Mouse (Mus musculus): ENCODE data around the gene Sap30l.

Sap30l gene

DNA sequence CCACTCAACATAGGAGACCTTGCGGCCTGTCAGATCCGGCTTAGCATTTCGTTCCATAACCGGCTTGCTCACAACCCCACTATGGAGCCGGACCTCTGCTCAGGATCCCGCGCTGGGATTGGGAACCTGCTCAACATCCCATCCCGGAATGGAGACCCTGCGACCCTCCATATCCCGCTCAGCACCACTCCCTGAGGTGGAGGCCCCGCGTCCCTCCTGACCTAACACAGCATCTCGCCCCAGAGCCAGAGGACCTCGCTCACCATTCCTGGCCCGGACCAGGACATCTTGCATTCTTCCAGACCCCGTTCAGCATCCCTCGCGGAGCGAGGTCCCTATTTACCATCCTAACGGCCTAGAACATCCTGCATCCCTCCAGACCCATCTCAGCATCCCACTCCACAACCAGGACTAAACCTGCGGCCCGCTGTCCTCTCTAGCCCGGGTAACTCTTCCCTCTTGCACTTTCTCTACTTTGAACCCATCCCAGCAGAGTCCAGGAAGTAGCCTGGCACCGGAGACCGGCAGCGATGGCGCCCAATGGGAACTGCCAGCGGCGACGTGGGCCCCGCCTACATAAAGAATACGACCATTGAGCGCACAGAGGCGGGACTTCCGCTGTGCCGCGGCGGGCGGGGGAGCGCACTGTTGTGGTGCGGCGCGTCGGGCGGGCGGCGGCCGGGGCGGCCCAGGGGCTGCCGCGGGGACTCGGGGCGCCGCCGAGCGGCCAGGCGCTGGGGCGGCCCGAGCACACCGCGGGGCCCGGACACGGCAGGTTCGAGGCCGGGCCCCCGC is at the start of gene Sap30l:
TSS of gene Sap30l (plus strand) at position 667 of the 795 bp plus-strand sequence.
- peak; percentile 100 for DNase-seq

GRCm38 (mm10) chr11:57753538-57754203 is 47.8 kb upstream of the Sap30l start:
- DNase-seq: peak; percentile 59

DNA sequence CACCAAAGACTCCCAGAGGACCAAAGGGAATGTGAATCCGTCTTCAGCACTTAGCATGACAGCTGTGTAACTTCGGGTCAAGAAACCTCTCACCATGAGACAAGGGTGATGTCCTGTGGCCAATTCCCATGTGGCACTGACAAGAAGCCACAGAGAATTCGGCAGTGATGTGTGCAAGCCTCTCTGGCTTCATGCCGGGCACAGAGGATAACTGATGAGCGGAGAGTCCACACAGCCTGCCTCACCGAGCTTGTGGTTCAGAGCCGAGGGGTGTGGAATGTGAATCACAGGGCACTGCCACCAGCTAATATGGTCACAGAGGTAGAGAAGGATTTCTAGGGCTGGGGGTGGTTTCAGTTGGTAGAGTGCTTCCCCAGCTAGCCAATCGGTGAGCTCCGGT is 42.8 kb upstream of the Sap30l start:
- no peak for DNase-seq

DNA sequence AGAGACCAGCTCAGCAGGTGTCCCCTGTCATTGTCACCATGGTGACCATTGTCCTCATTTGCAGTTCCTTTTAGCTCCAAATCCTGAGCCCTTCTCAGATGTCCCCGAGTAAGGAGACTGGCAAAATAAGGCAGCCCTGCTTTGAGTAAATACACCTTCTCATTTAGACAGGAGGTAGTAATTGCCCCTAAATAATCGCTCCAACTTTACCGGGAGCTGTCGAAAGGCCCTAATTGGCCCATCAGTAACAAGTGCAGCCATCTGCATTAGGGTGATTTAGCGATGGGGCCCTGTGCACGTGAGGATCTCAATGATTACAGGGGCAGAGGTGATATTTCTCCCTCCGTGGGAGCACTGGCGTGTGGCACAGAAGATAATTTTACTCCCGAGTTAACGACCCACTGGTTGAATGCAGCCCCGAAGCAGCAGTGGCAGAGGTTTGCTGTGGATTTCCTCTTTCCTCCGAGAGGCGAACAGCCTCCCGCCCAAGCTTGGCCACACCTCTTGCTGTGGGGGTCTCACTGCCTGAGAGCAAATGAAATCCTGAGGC is 40.9 kb upstream of the Sap30l start:
- DNase-seq: no peak

DNA sequence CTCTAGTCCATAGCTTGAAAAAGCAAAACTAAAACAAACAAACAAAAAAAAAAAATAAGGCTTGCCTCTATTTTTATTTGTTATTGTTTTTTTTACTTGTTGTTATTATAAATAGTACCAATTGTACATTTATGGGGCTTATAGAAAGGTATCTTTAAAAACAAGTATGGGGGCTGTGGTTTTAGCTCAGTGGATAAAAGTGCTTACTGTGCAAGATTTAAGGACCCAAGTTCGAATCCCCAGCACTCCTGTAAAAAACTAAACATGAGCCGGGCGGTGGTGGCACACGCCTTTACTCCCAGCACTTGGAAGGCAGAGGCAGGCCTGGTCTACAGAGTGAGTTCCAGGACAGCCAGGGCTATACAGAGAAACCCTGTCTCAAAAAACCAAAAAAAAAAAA is 40.1 kb upstream of the Sap30l start:
- no peak for DNase-seq

DNA sequence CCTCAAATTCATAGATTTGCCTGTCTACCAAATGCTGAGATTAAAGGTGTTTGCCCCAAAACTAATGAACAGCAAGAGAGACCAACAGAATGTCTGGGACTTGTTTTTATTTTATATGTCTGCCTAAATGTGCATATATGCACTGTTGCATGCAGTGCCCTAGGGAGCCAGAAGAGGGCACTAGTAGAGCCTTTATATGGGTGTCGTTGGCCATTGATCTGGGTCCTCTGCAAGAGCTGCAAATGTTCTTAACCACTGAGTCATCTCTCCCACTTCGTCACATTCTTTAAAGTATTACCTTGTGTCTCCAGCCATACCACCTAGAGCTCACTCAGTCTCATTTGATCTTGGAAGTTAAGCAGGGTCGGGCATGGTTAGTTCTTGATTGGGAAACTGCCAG is 37.3 kb upstream of the Sap30l start:
- no peak for DNase-seq

DNA sequence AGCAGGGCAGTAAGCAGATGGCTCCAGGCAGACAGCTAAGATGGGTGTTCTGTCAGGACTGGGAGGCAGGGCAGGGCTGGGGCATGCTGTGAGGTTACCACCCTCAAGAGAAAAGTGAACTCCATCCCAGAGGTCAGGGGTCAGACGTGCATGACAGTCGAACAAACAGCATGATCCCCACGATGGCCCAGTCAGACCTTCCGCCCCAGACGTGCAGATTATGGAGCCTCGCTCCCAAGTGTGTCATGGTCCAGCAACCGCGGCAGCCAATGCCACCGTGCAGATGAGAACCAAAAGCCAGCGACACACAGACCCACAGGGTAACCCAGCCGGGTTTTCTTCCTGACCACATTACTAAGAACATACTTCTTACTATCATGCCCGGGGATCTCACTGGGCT is 34.8 kb upstream of the Sap30l start:
- no peak for DNase-seq

DNA sequence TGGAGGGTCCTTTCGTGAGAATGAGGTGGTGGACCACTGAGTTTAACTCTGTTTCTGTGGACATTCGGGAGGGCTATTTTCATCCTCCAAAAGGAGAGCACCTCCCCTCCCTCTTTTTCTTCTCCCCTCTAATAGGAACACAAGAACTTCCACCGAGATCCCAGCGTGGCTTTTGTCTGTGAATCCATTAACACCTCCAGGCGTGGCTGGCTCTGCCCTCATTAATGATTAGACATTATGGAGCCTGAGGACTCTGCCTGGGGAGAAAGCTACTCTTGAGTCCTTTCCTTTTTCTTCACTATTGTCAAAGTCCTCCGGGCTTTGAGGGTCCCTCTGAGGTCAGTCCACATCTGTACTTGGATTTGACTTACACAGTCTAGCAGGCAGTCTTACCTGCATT is 34.3 kb upstream of the Sap30l start:
- no peak for DNase-seq

GRCm38 (mm10) chr11:57770776-57771175 is 30.7 kb upstream of the Sap30l start:
- DNase-seq: no peak

GRCm38 (mm10) chr11:57771676-57772075 is 29.8 kb upstream of the Sap30l start:
- DNase-seq: no peak

- no peak for DNase-seq
Measured at GRCm38 (mm10) chr11:57773479-57773878, 28.0 kb upstream of the Sap30l start.

GRCm38 (mm10) chr11:57773936-57774335 is 27.5 kb upstream of the Sap30l start:
- DNase-seq: no peak

DNA sequence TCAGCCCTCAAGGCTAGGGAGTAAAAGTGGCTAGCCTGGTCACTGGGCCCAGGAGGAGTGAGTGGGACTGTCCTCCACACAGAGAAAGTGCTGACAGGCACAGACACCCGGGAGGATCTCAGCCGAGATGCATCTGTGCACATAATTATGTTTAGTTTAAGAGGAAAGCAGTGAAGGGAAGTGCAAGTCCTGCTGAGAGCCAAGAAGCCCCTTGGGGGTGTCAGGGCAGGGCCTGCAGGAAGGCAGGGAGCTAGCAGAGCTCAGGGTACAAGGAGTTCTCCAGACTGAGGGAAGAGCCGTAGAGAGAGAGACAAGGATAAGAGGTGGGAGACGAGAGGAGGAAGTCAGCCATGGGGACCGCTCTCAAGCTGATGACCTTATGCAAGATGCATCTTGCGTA is 25.6 kb upstream of the Sap30l start:
- peak; percentile 92 for DNase-seq

DNA sequence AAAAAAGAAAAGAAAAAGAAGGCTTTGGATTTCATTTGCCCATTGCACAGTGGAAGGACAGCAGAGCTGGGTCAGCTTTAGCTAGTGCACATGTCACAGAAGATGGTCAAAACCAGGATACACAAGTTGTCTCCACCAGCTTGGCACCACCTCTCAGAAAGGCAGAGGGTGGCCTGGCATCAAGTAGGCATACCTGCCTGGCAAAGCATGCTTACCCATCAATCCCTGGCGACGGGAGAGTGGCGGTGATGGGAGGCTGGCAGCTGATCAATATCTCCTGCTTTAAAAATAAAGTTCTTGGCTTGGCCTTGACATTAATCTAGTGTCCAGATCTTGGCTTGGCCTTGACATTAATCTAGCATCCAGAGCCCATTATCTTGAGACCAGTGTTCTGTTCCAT is 24.9 kb upstream of the Sap30l start:
- DNase-seq: no peak

GRCm38 (mm10) chr11:57778349-57778748 is 23.1 kb upstream of the Sap30l start:
- no peak for DNase-seq

DNA sequence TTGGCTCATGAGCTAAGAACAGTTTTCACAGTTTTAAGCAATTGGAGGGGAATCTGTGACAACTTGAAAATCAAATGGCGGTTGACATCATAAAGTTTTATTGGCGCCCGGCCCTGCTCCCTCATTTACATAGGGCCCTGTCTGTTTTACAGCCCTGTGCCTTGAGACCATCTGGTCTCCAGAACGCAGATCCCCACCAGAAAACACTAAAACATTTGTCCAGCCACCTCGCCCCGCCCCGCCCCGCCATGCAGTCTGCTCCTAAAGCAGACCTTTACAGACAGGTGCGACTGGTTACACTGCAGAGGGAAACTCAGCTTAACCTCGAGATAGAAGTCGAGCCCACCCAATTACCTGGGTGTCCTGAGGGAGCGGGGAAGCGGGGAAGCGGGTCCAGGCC is 21.6 kb upstream of the Sap30l start:
- DNase-seq: no peak

DNA sequence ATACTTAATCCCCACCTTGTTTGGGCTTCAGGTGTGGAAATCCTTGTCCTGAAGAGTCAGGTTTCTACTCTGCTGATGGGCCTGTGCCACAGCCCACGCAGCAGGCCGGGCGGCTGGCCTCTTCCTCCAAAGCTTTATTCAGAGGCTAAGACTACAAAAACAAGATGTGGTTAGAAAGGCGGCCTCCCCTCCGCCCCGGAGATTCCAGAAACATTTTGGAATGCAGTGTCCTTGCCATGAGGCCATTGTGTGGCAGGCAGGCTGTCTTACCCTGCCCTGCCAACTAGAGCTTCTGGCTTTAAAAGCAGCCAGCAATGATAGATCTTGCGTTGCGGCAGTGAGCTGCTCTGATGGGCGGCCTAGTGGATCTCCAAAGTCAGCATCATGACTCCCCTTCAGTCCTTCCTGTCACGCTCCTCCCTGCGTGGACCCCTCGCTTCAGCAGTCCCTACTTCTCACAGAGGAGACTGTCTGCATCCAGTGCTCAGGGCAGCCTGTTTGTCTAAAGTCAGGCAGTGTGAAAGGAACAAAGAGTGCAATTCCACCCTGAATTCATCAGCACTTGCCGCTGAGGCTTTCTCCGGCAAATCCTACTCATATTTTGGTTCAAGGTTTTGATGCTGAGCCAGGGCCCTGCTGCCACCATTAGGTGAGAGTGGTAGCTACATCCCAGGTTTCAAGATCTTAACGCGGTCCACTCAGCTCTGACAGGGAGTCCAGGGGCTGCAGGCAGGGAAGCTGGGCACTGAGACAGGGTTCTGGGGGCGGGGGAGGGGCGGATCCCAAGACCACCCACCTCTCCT is 14.6 kb upstream of the Sap30l start:
- DNase-seq: no peak

GRCm38 (mm10) chr11:57787913-57788312 is 13.5 kb upstream of the Sap30l start:
- DNase-seq: no peak

DNA sequence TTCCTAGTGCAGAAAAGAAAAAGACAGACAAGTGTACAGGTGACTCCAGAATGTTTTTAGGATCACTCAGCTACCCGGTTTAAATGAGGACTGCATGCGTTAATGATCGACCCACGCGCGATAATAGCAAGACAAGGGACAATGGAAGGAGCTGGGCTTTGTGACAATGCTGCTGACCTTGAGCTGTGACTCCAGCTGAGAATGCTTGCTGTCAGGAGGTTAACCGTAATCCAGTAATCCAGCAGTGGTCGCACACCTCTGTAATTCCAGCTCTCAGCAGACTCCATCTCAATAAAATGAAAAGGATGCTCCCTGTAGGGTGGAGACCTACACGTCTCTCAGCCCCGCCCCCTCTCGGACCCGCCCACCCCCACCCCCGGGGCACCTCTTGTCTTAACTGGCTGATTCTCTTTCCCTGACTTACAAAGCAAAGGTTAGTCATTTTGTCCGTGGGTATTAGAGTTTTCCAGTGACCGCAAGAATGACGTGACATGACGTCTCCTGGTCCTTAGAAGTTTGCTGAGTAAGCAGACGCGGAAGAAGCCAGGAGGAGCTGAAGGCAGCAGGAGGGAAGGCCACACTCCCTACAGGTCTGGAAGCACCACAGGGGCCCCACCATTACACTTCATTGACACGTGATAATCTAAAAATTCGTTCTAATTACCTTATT is 10.4 kb upstream of the Sap30l start:
- DNase-seq: no peak

DNA sequence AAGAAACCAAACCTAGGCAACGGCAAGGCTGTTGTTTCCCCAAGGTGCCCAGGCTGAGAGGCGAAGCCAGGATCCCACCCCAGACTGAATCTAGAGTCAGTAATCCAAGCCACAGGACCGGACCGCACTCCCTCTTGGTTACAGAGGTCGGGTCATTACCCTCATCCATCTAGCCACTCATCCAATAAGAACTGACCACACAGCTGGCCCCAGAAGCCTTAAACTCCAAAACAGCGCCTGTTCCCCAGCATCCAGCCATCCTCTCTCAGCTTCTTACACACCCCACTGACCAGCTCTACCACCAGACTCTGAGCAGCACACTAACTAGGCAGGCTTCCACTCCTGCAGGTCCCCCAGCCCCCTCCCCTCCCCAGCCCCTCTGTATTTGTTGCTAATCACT is 6.4 kb upstream of the Sap30l start:
- DNase-seq: no peak

- no peak for DNase-seq
Measured at GRCm38 (mm10) chr11:57797828-57798227, 3.6 kb upstream of the Sap30l start.

DNA sequence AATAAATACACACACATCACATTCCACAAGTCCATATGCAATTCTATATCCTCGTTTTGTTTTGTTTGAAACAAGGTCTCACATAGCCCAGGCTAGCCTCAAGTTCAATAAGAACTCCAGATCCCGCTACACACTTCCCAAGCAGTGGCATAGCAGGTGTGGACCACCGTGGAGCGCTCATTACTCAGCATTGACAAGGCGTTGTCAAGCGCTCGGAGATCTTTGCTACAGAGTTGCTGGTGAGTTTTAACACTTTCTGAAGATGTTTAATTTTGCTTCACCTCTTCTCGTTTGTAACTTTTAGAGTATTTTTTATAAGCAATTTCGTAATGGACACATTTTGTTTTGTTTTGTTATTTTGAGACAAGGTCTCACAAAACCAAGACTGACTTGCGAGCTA is 2.0 kb upstream of the Sap30l start:
- DNase-seq: no peak

Data from heart, adult 11 months (tissue).